Comparison of ENCODE assay signal across 8 mouse cellular contexts in the genomic region with DNA sequence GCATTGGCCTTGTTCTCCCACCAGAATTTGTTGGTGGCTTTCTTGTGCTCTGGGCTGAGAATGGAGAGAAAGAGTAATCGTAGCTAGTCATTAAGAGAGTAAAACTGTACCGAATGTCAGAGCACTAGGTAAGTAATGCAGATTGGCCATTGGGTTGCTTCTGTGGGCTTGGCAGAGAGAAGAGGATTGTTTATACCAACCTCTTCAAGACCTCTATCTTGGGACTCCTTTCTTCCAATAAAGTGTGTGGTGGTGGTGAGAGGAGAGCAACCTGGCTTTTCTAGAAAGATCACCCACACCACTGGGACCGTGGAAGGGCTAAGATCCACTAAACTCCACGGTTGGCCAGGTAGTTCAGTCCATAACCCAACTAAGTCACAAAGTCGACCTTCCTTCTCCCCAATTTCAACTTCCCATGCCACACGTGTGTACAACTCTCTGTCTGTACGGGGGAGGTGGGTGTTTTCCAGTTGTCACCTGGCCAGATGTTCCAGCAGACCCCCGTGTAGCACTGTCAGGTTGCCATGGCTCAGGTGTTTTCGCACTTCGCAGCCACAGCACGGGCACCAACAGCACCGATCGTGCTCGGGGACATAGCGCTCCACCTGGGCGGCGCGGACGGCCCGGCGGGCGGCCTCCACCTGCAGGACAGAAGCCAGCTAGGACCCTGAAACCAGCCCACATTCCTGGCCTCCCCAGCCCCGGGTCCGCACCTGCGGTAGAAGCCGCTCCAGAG. TPM values are rescaled to one million over a fixed set of nuclear protein-coding genes. Genes with fewer than 3 reads are reported as not detected.
DNase-seq lines count a peak whose midpoint lies in the region; ATAC-seq lines count a peak whose summit lies in the region.

No protein-coding gene starts in this region.

- intact Hi-C loops in left cerebral cortex, postnatal 4 days (cut with DNase I) = no loop called here
- intact Hi-C loops in left cerebral cortex, postnatal 25 days (cut with DNase I) = no loop called here

- no peaks in the 10 kb centered on the region for H3K9me3 ChIP-seq in embryonic facial prominence, embryonic 11.5 days (replicated peaks; ENCODE audit: control insufficient read depth, low read length)
- H3K9me3 ChIP-seq in hindbrain, embryonic 15.5 days = no peaks in the 10 kb centered on the region
- no peaks in the 10 kb centered on the region for H3K9me3 ChIP-seq in midbrain, embryonic 15.5 days

- H3K4me3 ChIP-seq in embryonic facial prominence, embryonic 11.5 days (ENCODE audit: low read depth, low read length) = peak overlapping the region; percentile 84
- peak overlapping the region; percentile 74 for H3K4me3 ChIP-seq in hindbrain, embryonic 15.5 days
- peak overlapping the region; percentile 67 for H3K4me3 ChIP-seq in midbrain, embryonic 15.5 days

- H3K27me3 ChIP-seq in embryonic facial prominence, embryonic 11.5 days (ENCODE audit: control insufficient read depth, insufficient read depth, low read length) = no peaks in the 10 kb centered on the region
- no peaks in the 10 kb centered on the region for H3K27me3 ChIP-seq in hindbrain, embryonic 15.5 days
- H3K27me3 ChIP-seq in midbrain, embryonic 15.5 days (replicated peaks) = no peaks in the 10 kb centered on the region

- H3K4me1 ChIP-seq in embryonic facial prominence, embryonic 11.5 days (ENCODE audit: control insufficient read depth, insufficient read depth, low read length) = no peaks in the 10 kb centered on the region
- peaks cover 17% of the 10 kb centered on the region for H3K4me1 ChIP-seq in hindbrain, embryonic 15.5 days (replicated peaks)
- H3K4me1 ChIP-seq in midbrain, embryonic 15.5 days = peaks cover 17% of the 10 kb centered on the region

- ATAC-seq in embryonic facial prominence, embryonic 11.5 days (replicated peaks; ENCODE audit: insufficient number of reproducible peaks, low FRiP score, low TSS enrichment, low read depth) = peak; percentile 48; the same call in 1 of the 2 replicates
- peak; percentile 74; the same call in 1 of the 2 replicates for ATAC-seq in hindbrain, embryonic 15.5 days (ENCODE audit: low FRiP score, low read depth)
- ATAC-seq in midbrain, embryonic 15.5 days (replicated peaks) = peak; percentile 68

- no peaks in the 10 kb centered on the region; the same call in 1 of the 2 replicates for H3K36me3 ChIP-seq in embryonic facial prominence, embryonic 11.5 days (replicated peaks; ENCODE audit: control insufficient read depth, insufficient read depth, low read depth, low read length)
- peaks cover 23% of the 10 kb centered on the region for H3K36me3 ChIP-seq in hindbrain, embryonic 15.5 days
- peaks cover 22% of the 10 kb centered on the region; the same call in 1 of the 2 replicates for H3K36me3 ChIP-seq in midbrain, embryonic 15.5 days (replicated peaks)

- peak overlapping the region; percentile 74 for H3K9ac ChIP-seq in embryonic facial prominence, embryonic 11.5 days (replicated peaks; ENCODE audit: low read length)
- peak overlapping the region; percentile 74 for H3K9ac ChIP-seq in hindbrain, embryonic 15.5 days
- peak overlapping the region; percentile 71 for H3K9ac ChIP-seq in midbrain, embryonic 15.5 days

- peak overlapping the region; percentile 93 for H3K4me2 ChIP-seq in embryonic facial prominence, embryonic 11.5 days (ENCODE audit: low read depth, low read length)
- peak overlapping the region; percentile 80 for H3K4me2 ChIP-seq in hindbrain, embryonic 15.5 days
- peak overlapping the region; percentile 89 for H3K4me2 ChIP-seq in midbrain, embryonic 15.5 days

- peak; percentile 34 for DNase-seq in left cerebral cortex, postnatal 4 days
- DNase-seq in left cerebral cortex, postnatal 25 days (ENCODE audit: low spot score in 2 of 2) = no peak
- DNase-seq in embryonic facial prominence, embryonic 11.5 days (ENCODE audit: low spot score) = no peak
- no peak for DNase-seq in adrenal gland, adult 2 months
- DNase-seq in right cerebral cortex, postnatal 25 days = no peak
- DNase-seq in frontal cortex, postnatal 25 days (ENCODE audit: low spot score in 2 of 2) = no peak

- H3K27ac ChIP-seq in embryonic facial prominence, embryonic 11.5 days (replicated peaks; ENCODE audit: low read depth, low read length) = 0 out of 2 replicates have a peak overlapping the region, but pooled peaks have one; percentile 20
- peak overlapping the region; percentile 79 for H3K27ac ChIP-seq in hindbrain, embryonic 15.5 days (replicated peaks)
- peak overlapping the region; percentile 83 for H3K27ac ChIP-seq in midbrain, embryonic 15.5 days

- 8% methylated on average over 26 of the region's 26 CpGs for whole genome bisulfite sequencing in embryonic facial prominence, embryonic 11.5 days
- 8% methylated on average over 26 of the region's 26 CpGs for WGBS in hindbrain, embryonic 15.5 days
- WGBS in midbrain, embryonic 15.5 days = 9% methylated on average over 26 of the region's 26 CpGs

RNA-seq across cellular contexts. Expression of gene Ccdc84, which starts 1.0 kb away (rescaled TPM):
- 10 to 100 TPM; 21.6 to 23.4 TPM for total RNA-seq in left cerebral cortex, postnatal 4 days (2021)
- total RNA-seq in left cerebral cortex, postnatal 25 days (2021) = 10 to 100 TPM; 14.6 to 15.8 TPM
- polyA plus RNA-seq in embryonic facial prominence, embryonic 11.5 days (2014; fragmentation: Nextera tagmentation; extraction: Ambion mirVana) = 20.3 and 27.6 TPM in 2 replicates
- polyA plus RNA-seq in hindbrain, embryonic 15.5 days (2015; fragmentation: Nextera tagmentation; extraction: Ambion mirVana) = 32.0 and 34.9 TPM in 2 replicates
- polyA plus RNA-seq in midbrain, embryonic 15.5 days (2015; fragmentation: Nextera tagmentation; extraction: Ambion mirVana) = 37.6 and 39.9 TPM in 2 replicates
- total RNA-seq in adrenal gland, adult 2 months (2021) = 10 to 100 TPM; 14.5 to 21.1 TPM
- 12.3 and 23.7 TPM in 2 replicates for polyA plus RNA-seq in adrenal gland, adult 2 months (2012; rRNA removed)

RNA-seq across cellular contexts. Expression of gene Trappc4, which starts 9.9 kb away (rescaled TPM):
- total RNA-seq in left cerebral cortex, postnatal 4 days (2021) = 100 to 1,000 TPM; 126 to 129 TPM
- 10 to 100 TPM; 67.6 to 68.8 TPM for total RNA-seq in left cerebral cortex, postnatal 25 days (2021)
- polyA plus RNA-seq in embryonic facial prominence, embryonic 11.5 days (2014; fragmentation: Nextera tagmentation; extraction: Ambion mirVana) = 166 and 175 TPM in 2 replicates
- 287 and 295 TPM in 2 replicates for polyA plus RNA-seq in hindbrain, embryonic 15.5 days (2015; fragmentation: Nextera tagmentation; extraction: Ambion mirVana)
- 317 and 321 TPM in 2 replicates for polyA plus RNA-seq in midbrain, embryonic 15.5 days (2015; fragmentation: Nextera tagmentation; extraction: Ambion mirVana)
- 10 to 100 TPM; 81.3 to 92.1 TPM for total RNA-seq in adrenal gland, adult 2 months (2021)
- polyA plus RNA-seq in adrenal gland, adult 2 months (2012; rRNA removed) = 44.2 and 51.2 TPM in 2 replicates

RNA-seq across cellular contexts. Expression of gene Rps25, which starts 10.4 kb away (rescaled TPM):
- total RNA-seq in left cerebral cortex, postnatal 4 days (2021) = 1,000 to 10,000 TPM in 1 of 2 experiments, 100 to 1,000 TPM in 1; 978 to 1,068 TPM
- 100 to 1,000 TPM; 615 to 632 TPM for total RNA-seq in left cerebral cortex, postnatal 25 days (2021)
- polyA plus RNA-seq in embryonic facial prominence, embryonic 11.5 days (2014; fragmentation: Nextera tagmentation; extraction: Ambion mirVana) = 2,044 and 2,103 TPM in 2 replicates
- 1,001 and 1,147 TPM in 2 replicates for polyA plus RNA-seq in hindbrain, embryonic 15.5 days (2015; fragmentation: Nextera tagmentation; extraction: Ambion mirVana)
- polyA plus RNA-seq in midbrain, embryonic 15.5 days (2015; fragmentation: Nextera tagmentation; extraction: Ambion mirVana) = 965 and 984 TPM in 2 replicates
- total RNA-seq in adrenal gland, adult 2 months (2021) = 1,000 to 10,000 TPM; 1,025 to 1,177 TPM
- 21.7 and 23.2 TPM in 2 replicates for polyA plus RNA-seq in adrenal gland, adult 2 months (2012; rRNA removed)

RNA-seq across cellular contexts. Expression of gene Slc37a4, which starts 20.7 kb away (rescaled TPM):
- 10 to 100 TPM; 41.5 to 44.9 TPM for total RNA-seq in left cerebral cortex, postnatal 4 days (2021)
- 10 to 100 TPM; 27.3 to 29.1 TPM for total RNA-seq in left cerebral cortex, postnatal 25 days (2021)
- polyA plus RNA-seq in embryonic facial prominence, embryonic 11.5 days (2014; fragmentation: Nextera tagmentation; extraction: Ambion mirVana) = 10.8 and 15.5 TPM in 2 replicates
- 50.2 and 56.3 TPM in 2 replicates for polyA plus RNA-seq in hindbrain, embryonic 15.5 days (2015; fragmentation: Nextera tagmentation; extraction: Ambion mirVana)
- polyA plus RNA-seq in midbrain, embryonic 15.5 days (2015; fragmentation: Nextera tagmentation; extraction: Ambion mirVana) = 44.6 and 44.9 TPM in 2 replicates
- 10 to 100 TPM; 14.4 to 15.6 TPM for total RNA-seq in adrenal gland, adult 2 months (2021)
- polyA plus RNA-seq in adrenal gland, adult 2 months (2012; rRNA removed) = 27.9 and 33.5 TPM in 2 replicates

RNA-seq across cellular contexts. Expression of gene Foxr1, which starts 23.6 kb away (rescaled TPM):
- total RNA-seq in left cerebral cortex, postnatal 4 days (2021) = not detected
- total RNA-seq in left cerebral cortex, postnatal 25 days (2021) = not detected
- polyA plus RNA-seq in embryonic facial prominence, embryonic 11.5 days (2014; fragmentation: Nextera tagmentation; extraction: Ambion mirVana) = not detected in 2 replicates
- not detected in 2 replicates for polyA plus RNA-seq in hindbrain, embryonic 15.5 days (2015; fragmentation: Nextera tagmentation; extraction: Ambion mirVana)
- not detected in 2 replicates for polyA plus RNA-seq in midbrain, embryonic 15.5 days (2015; fragmentation: Nextera tagmentation; extraction: Ambion mirVana)
- not detected for total RNA-seq in adrenal gland, adult 2 months (2021)
- not detected in 2 replicates for polyA plus RNA-seq in adrenal gland, adult 2 months (2012; rRNA removed)

Comparison
In these comparisons a context has a peak if more than half of its experiments do, and no peak if none do; other contexts are left out.
1. H3K27ac ChIP-seq: peak in every context shown above with its lines; median percentile 83 in midbrain, embryonic 15.5 days; 79 in hindbrain, embryonic 15.5 days; 20 in embryonic facial prominence, embryonic 11.5 days.
2. RNA of gene Rps25, which starts 10.4 kb away (polyA plus RNA-seq): 2,044 to 2,103 TPM in embryonic facial prominence, embryonic 11.5 days, 1,001 to 1,147 TPM in hindbrain, embryonic 15.5 days and 965 to 984 TPM in midbrain, embryonic 15.5 days; 21.7 to 23.2 TPM in adrenal gland, adult 2 months; every median in the first group is over 10 times any median in the second.
3. Peak in every context shown above with its lines, with median percentiles within 50 percentile points of each other: ATAC-seq, H3K4me2 ChIP-seq, H3K4me3 ChIP-seq and H3K9ac ChIP-seq.